Mouse (Mus musculus) brown adipose tissue, adult 24 weeks (tissue): ENCODE measurements around the gene Taf5. TPM values are rescaled to one million over a fixed set of nuclear protein-coding genes. Genes with fewer than 3 reads are reported as not detected.

ENCODE experiments used
- H3K27ac ChIP-seq: fragments of 200-500 bp; replicated peaks from 2 replicates; pipeline ENCODE4 v1.5.1; 2012; ENCODE audit warnings: low read depth, mild to moderate bottlenecking, low read length
- H3K4me1 ChIP-seq: fragments of 200-500 bp; 2 replicates; pipeline ENCODE4 v1.6.1; 2012; ENCODE audit warnings: low read length, mixed read lengths; ENCODE audit not compliant: control insufficient read depth, insufficient read depth, insufficient read length
- H3K4me3 ChIP-seq: fragments of 200-500 bp; 2 replicates; pipeline ENCODE4 v1.5.1; 2012; ENCODE audit warnings: low read depth, mild to moderate bottlenecking, low read length, moderate library complexity; ENCODE audit not compliant: insufficient read depth
- polyA plus RNA-seq: library from polyadenylated mRNA; stranded (reverse); fragments of >200 nt; gene quantifications from 2 replicates; pipeline ENCODE4 v1.2.4, GENCODE M21; 2012; ENCODE audit not compliant: missing spikeins, insufficient read depth, insufficient read length

The Taf5 gene
- polyA plus RNA-seq, result 1.4 and 2.2 TPM in 2 replicates

DNA sequence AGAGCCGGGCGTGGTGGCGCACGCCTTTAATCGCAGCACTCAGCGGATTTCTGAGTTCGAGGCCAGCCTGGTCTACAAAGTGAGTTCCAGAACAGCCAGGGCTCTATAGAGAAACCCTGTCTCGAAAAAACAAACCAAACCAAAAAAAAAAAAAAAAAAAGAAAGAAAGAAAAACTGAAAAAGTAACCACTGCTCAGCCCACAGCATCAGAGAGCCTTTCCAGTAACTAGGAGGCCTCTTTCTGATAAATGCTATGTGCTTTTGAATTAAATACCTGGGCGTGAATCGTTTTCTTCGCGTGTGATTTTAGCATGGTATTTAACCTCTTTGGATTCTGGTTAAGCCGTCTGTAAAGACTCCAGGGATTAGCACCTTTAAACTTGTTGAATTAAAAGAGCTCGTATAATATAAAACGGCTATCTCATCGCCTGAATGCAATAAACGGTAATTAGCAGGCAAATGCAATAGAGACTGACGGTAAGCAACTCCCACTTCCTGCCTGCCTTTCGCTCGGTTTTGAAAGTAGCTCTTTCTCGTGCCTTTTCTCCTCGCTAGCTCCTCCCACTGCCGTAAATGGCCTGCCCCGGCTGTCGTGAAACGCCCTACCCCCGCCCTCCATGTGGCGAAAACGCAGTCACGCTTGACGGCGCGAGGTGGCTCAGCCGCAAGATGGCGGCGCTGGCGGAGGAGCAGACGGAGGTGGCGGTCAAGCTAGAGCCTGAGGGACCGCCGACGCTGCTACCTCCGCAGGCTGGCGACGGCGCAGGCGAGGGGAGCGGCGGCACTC, at the start of gene Taf5:
TSS of gene Taf5 (plus strand) at position 651 of the 787 bp plus-strand sequence.
- Histone ChIP-seq H3K4me1 (no peaks in the 10 kb centered on the region), H3K4me3 (peak within 1 kb of the TSS; percentile 99)

GRCm38 (mm10) chr19:47017831-47018230, 49.7 kb upstream of the Taf5 start:
- no peak overlapping the region for H3K4me3 ChIP-seq
- peaks cover 7% of the 10 kb centered on the region for H3K4me1 ChIP-seq
- H3K27ac ChIP-seq, result no peak overlapping the region

More for the DNA sequence above, at the start of gene Taf5:
- H3K27ac ChIP-seq, result 0 out of 2 replicates have a peak within 1 kb of the TSS, but pooled peaks have one; percentile 27

DNA sequence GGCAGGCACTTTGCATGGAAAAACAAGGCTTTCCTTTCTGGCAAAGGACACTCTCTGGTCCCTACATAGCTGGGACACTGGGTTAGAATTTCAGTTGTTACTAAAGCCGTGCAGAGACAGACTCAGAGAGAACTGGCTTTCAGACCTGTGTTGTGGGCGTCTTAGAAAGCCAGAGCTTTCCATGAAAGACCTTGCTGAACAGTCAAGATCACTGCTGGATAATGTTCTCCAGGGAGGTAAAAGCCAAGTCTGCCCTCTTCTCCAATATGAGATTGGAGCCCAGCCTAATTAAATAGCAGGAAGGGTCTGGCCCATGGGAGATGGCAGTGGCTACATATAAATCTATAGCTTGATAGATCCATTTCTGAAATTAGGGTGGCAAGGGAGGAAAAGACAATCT, 49.2 kb upstream of the Taf5 start:
- Histone ChIP-seq H3K27ac (no peak overlapping the region), H3K4me1 (peaks cover 7% of the 10 kb centered on the region), H3K4me3 (no peak overlapping the region)

DNA sequence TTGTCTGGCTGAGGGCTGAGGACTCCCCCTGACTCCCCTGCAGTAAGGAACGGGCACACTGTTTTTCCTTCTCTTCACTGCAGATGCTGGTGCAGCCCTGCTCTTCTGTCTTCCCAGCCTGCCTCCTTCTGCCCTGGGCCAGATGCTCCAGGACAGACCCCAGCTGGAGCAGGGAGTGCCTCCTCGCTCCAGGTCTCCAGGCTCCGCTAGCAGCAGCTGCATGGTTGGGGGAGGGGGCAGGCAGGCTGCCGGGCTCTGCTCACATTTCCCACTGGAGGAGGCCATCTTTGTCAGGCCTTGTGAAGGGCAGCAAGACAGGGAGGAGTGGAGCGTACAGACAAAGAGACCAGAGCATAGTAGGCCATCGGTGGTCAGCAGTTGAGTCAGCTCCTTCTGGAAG, 48.2 kb upstream of the Taf5 start:
- no peak overlapping the region for H3K27ac ChIP-seq
- no peak overlapping the region for H3K4me3 ChIP-seq
- H3K4me1 ChIP-seq, result peaks cover 7% of the 10 kb centered on the region

- Histone ChIP-seq H3K4me1 (no peaks in the 10 kb centered on the region), H3K4me3 (no peak overlapping the region), H3K27ac (no peak overlapping the region)
These were observed 44.8 kb upstream of the Taf5 start for GRCm38 (mm10) chr19:47022709-47023108.

- H3K27ac ChIP-seq, result no peak overlapping the region
- no peaks in the 10 kb centered on the region for H3K4me1 ChIP-seq
- no peak overlapping the region for H3K4me3 ChIP-seq
These were observed 44.0 kb upstream of the Taf5 start for GRCm38 (mm10) chr19:47023546-47023945.

DNA sequence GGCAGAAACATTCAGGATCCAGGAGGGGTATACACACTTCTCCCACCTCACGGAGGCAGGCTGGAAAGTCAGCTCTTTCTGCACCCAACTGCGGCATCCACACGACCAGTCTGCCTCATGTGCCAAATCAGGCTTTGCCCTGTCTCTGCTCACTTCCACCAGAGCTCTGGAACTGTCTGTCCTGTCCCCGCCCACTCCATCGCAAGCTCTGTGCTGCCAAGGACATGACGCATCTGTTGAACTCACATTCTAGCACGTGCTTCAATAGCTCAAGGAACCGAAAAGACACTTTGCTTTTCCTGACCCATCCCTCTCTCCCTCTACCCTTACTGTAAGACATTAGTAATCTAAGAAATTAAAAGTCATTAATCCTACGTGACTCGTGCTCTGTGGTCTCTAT, 42.6 kb upstream of the Taf5 start:
- Histone ChIP-seq H3K27ac (no peak overlapping the region), H3K4me3 (no peak overlapping the region), H3K4me1 (no peaks in the 10 kb centered on the region)

GRCm38 (mm10) chr19:47026513-47026912, 41.0 kb upstream of the Taf5 start:
- no peaks in the 10 kb centered on the region for H3K4me1 ChIP-seq
- H3K27ac ChIP-seq, result no peak overlapping the region
- no peak overlapping the region for H3K4me3 ChIP-seq

- H3K27ac ChIP-seq, result no peak overlapping the region
- no peak overlapping the region for H3K4me3 ChIP-seq
- H3K4me1 ChIP-seq, result no peaks in the 10 kb centered on the region
These were observed 37.8 kb upstream of the Taf5 start for GRCm38 (mm10) chr19:47029796-47030195.

DNA sequence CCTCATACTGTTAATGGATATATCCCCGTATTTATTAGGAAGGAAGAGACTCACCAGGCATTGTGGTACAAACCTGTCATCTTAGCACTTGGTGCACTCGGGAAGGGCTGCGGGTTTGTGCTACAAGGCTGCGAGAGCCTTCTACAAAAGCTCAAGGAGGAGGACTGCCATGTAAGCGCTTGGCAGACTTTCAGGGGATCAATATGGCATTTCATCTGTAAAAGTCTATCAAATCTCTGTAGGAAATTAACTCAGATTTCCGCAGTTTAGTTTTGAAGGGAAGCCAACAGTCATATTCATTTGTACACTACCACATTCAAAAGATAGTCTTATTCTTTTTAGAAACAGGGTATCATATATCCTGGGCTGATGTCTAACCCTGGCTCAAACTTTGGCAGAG, 35.8 kb upstream of the Taf5 start:
- Histone ChIP-seq H3K4me1 (no peaks in the 10 kb centered on the region), H3K27ac (no peak overlapping the region), H3K4me3 (no peak overlapping the region)

DNA sequence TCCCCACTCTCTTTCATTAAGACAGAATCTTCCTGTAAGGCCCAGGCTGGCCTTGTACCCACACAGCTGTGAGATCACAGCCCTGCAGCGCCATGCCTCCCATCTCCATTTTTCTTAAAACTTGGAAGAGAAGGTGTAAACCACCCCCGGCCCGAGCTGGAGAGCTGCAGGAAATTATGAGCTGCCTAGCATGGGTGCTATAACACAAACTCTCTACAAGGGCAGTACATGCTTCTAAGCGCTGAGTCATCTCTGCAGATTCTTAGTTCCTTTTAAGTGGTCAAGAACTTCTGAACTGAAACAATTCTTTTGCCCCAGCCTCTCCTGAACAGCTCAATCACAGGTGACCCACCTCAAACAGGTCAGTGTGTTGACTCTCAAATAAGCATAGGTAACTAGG, 32.6 kb upstream of the Taf5 start:
- Histone ChIP-seq H3K27ac (no peak overlapping the region), H3K4me3 (no peak overlapping the region), H3K4me1 (no peaks in the 10 kb centered on the region)

- Histone ChIP-seq H3K27ac (no peak overlapping the region), H3K4me3 (no peak overlapping the region), H3K4me1 (no peaks in the 10 kb centered on the region)
These were observed 30.9 kb upstream of the Taf5 start for GRCm38 (mm10) chr19:47036596-47036995.

GRCm38 (mm10) chr19:47040720-47041473, 26.6 kb upstream of the Taf5 start:
- Histone ChIP-seq H3K27ac (no peak overlapping the region), H3K4me3 (no peak overlapping the region), H3K4me1 (no peaks in the 10 kb centered on the region)

GRCm38 (mm10) chr19:47043608-47044007, 23.9 kb upstream of the Taf5 start:
- no peaks in the 10 kb centered on the region for H3K4me1 ChIP-seq
- H3K27ac ChIP-seq, result no peak overlapping the region
- no peak overlapping the region for H3K4me3 ChIP-seq

GRCm38 (mm10) chr19:47046343-47046742, 21.2 kb upstream of the Taf5 start:
- Histone ChIP-seq H3K4me1 (0 out of 2 replicates have a peak, but pooled peaks cover 2% of the 10 kb centered on the region), H3K4me3 (no peak overlapping the region), H3K27ac (no peak overlapping the region)
